Mouse (Mus musculus) adrenal gland, postnatal 14 days (tissue): ENCODE data around the gene Prkg1. TPM values are rescaled to one million over a fixed set of nuclear protein-coding genes. Genes with fewer than 3 reads are reported as not detected.
A peak's percentile ranks its signal among the peaks of the same experiment; 100 is the strongest.
"Not testable (repeated sequence)": the region's sequence is repeated elsewhere in the genome, so short reads cannot be mapped to it uniquely, and the experiment has no call there.

Source experiments
- DNase-seq: peaks from one replicate; pipeline ENCODE4 v3.0.0; 2021; ENCODE audit warnings: mixed read lengths
- total RNA-seq: library from RNA; stranded (reverse); gene quantifications from 2 replicates; pipeline ENCODE4 v1.2.3, GENCODE M21; 2021

Gene Prkg1
- total RNA-seq, 1 experiment from 2014 or later = 8.8 TPM

GRCm38 (mm10) chr19:31304760-31305159 is 460.1 kb downstream of the Prkg1 start:
- no peak for DNase-seq

DNA sequence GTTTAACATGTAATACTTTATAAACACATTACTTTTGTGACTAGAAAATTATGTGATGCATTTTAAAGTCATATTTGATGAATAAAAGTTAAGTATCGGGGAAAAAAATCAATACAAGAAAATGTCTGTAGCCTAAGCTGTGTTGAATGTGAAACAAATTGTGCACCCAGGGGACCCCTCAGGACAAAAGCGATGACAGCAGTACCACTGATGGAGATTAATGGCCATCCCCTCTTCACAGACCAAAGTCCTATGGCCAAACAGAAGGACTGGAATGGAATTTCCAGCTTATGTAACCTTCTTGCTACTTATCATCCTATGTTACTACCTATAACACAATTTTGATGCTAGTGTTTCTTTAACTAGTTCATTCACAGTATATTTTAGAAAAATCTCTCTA is 473.6 kb downstream of the Prkg1 start:
- no peak for DNase-seq

DNA sequence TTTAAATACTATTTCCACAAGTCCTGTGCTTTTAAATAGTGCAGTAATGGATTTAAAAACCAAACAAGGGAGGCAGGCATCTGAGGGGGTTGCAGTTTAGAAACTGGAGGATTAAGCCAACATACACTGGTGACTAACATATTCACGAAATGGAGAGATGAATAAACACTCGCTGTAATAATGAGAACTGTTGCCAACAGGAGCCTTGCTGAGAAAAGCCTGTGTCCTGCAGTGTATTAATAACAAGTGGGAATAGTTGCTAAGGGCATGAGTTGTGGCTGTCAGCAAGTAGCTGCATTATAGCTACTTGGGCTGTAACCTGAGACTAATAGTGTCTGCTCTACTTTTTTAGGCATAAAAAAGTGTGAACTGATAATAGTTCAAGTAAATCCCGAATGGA is 480.3 kb downstream of the Prkg1 start:
- DNase-seq = no peak

DNA sequence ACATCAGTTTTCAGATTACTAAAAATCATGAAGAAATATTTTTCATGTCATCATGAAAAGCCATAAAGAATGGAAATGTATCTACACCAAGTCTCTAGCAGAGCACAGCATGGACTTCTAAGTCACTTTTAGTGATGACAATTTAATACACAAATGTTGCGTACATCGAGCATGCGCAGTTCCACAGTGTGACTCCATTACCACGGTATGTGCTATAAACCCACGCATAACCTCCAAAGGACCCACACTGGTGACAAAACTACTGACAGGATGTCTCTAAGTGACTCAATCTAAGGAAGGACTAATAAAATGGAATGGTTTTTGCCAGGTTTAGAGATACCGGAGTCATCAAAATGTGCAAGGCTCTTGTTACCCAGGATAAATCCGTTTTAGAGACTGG is 480.7 kb downstream of the Prkg1 start:
- DNase-seq = no peak

DNA sequence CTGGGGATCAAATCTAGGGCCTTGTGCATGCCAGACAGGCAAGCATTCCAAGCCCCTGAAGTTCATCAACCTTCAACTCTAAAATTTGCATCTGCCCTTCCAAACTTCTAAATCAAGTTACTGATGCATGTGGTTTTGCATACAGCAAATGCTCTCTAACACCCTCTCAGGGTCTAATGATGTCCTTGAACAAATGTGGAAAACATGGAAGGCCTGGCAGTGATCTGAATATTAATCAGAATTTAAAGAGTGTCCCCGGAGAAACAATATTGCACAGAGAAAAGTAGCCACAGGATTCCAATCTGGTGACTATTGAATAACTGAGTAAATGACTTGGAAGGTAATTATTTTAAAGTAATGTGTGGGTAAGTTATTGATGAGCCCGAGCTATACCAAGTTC is 481.2 kb downstream of the Prkg1 start:
- no peak for DNase-seq

DNA sequence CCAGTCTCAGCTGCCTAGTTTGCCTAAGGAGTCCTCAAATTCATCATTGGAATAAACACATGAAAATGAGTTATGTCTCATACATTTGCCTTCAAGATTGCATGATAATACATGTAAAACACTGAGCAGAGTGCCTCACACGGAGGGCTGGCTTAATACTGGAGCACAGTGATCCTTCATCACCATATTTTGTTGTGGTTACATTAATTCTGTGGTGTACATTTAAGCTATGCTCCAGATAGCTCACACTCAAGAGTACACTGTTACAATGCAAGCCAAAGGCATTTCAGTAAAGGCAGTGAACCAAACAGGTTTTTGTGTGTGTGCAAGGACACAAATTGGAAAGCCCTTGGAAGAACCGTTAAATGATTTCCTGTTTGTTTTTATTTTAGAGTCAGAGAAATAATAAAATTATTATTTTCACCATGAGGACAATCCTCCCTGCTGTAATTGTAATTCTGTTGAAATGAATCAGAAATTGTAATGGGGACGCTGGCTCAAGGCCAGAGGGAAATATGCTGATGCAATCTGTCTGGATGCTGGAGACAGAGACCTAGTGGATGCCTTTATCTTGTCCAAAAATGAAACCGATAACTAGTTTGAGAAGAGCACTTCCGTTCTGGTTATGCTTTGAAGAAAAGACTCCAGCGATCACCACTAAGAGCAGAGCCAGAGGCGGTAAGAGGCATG is 484.9 kb downstream of the Prkg1 start:
- peak; percentile 61 for DNase-seq

GRCm38 (mm10) chr19:31262438-31262837 is 502.4 kb downstream of the Prkg1 start:
- DNase-seq = no peak

DNA sequence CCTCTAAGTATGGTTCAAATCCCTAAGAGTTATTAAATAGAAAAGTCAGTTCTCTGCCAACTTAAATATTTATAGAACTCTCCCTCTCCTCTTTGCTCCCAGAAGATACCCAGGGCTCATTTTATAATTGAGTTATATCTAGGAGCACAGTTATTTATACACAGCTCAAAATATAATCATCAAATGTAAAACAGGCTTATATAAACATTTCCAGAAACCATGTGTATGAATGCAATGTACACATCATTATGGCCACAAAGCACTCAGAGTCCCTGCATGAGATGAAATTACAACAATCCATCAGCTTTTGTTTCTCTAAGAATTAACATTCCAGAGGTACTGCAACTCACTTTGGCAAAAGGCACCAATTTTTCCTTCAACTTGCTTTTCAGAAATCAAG is 504.3 kb downstream of the Prkg1 start:
- no peak for DNase-seq

GRCm38 (mm10) chr19:31255780-31256179 is 509.1 kb downstream of the Prkg1 start:
- DNase-seq = no peak

GRCm38 (mm10) chr19:31232410-31232809 is 532.4 kb downstream of the Prkg1 start:
- DNase-seq = no peak

DNA sequence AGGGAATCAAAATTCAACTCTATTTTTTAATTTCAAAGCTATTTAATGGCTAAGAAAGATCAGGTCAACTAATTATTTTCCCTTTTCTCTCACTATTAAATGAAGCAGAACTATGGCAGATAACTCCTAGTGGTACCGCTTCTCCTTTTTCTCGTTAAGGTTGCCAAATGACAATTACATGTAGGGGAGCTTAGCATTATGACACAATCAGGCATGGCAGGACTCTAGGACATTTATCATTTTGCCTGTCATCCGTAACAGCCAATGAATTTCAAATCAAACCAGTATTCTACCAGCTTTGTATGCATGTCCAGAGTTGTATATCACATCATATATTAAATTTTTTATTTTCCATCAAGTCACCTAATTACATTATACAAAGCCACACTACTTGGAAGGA is 536.4 kb downstream of the Prkg1 start:
- no peak for DNase-seq

GRCm38 (mm10) chr19:31223457-31223856 is 541.4 kb downstream of the Prkg1 start:
- DNase-seq = no peak

GRCm38 (mm10) chr19:31219261-31219660 is 545.6 kb downstream of the Prkg1 start:
- not testable (repeated sequence) for DNase-seq

- no peak for DNase-seq
These were observed 554.0 kb downstream of the Prkg1 start for GRCm38 (mm10) chr19:31210850-31211249.

DNA sequence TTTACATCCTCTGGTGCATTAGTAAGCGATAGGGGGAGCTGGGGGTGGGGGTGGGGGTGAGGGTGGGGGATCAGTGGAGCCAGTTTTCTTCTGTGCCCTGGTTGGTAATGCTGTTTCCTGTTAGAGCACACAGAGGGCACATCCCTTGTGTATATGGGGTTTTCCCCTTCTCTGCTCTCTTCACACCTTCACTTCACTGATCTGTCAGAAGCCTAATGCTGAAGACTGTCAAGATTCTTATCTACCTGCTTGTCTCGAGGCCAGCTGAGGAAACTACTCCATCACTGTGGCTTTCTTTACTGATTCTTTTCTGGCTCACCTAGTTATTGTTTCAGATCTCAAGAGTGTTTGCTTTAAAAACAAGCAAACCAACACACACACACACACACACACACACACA is 554.4 kb downstream of the Prkg1 start:
- DNase-seq = no peak

- no peak for DNase-seq
These were observed 565.2 kb downstream of the Prkg1 start for GRCm38 (mm10) chr19:31199583-31199982.

DNA sequence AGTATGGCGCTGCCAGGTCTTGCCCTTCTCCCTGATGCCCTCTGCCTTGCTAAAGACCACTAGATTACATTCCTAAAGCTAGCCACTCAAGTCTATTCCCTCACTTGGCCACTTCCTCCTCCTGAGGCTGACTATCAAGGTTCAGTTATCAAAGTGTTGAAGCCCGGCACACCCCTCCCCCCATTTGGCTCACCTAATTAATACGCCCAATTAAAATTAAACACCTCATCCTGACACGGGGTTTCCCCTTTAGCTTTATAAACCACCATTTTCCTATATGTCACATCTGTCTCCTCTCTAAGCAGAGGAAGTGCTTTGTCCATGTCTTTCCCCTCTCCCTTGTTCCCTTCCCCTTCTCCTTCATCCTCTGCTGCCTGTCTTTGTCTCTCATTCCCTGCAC is 566.4 kb downstream of the Prkg1 start:
- DNase-seq = no peak

DNA sequence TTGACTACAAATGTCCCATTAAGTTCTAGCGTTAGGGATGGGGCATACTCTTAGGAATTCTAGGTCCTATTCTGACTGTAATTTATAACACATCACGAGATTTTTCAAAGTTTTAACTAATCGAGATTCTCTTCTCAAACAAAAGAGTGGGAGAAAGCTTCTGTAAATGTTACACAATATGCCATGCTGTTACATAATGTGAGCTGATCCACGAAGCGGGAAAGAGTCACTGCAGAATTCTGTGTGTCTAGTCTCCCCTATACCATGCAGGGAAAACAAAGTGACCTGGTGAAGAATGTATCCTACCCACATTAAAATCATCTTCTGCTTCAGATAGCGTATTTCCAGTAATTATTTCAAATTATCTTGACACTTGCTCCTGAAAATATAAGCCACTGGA is 567.8 kb downstream of the Prkg1 start:
- no peak for DNase-seq

- no peak for DNase-seq
These were observed 576.1 kb downstream of the Prkg1 start for GRCm38 (mm10) chr19:31188559-31189218.

DNA sequence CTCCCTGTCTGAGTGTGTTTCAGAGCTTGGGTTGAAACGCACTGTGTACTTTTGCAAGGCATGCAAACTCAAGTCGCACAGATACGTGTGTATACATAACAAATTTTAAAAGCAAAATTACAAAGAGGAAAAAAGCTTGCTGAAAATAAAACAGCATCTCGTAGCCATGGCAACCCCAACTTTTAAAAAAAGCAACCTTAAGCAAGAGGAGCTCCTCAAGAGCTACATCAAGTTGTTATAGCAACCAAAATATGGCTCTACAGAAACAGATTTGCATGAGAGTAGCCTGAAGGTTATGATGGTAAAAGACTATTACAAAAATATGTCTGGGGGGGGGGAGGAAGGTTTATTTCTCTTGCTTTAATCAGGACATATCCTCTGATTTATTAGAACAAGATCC is 584.1 kb downstream of the Prkg1 start:
- DNase-seq = no peak

DNA sequence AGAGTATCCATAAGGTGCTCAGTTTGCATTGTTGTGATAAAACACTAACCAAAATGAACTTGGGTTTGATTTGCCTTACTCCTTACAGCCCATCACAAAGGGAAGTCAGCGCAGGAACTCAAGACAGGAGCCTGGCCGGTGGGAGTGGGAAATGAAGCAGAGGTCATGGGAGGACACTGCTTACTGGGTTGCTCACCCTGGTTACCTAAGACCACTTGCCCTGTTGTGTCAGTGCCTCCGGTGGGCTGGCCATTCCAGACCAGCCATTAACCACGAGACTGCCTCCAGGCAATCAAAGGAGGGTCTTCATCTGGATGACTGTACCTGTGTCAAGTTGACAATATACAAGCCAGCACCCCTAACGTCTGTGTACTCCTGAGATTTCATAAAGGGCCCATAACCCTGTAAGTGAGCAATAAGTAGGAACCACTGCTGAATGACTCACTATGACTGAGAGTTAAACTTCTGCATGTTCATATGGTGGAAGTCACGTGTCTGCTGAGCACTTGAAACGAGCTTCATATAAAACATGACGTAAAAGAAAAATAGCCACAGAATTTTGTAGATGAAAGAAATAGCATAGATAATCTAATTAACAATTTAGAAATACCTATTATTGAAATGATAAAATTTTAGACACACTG is 587.4 kb downstream of the Prkg1 start:
- DNase-seq = no peak

GRCm38 (mm10) chr19:31170985-31171384 is 593.8 kb downstream of the Prkg1 start:
- DNase-seq = no peak

DNA sequence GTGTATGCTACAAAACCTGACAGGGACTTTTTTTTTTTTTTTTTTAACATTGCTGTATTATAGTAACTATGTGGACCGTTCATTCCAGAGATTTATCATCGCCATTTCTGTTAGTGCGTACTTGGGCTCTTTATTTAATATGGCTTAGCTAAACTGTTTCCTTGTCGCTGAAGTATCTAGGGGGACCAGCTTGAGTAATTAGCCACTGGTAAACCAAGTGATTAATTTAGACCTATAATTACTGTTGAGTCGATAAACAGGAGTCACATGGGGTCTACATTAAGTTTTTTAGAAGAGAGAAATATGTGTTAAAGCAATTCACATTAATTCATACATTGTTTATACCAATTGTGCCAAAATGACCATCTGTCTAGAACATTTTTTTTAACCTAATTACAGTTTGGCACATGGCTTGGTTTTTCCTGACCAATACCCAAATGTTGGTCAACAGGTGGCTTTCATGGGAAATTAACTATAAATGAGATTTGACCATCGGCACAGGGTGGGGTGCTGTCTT is 605.8 kb downstream of the Prkg1 start:
- DNase-seq = no peak

GRCm38 (mm10) chr19:31153399-31153798 is 611.4 kb downstream of the Prkg1 start:
- no peak for DNase-seq
